Mouse (Mus musculus): ENCODE results near the gene Frzb. TPM values are rescaled to one million over a fixed set of nuclear protein-coding genes. Genes with fewer than 3 reads are reported as not detected.
"Not testable (repeated sequence)": the region's sequence is repeated elsewhere in the genome, so short reads cannot be mapped to it uniquely, and the experiment has no call there.

Frzb gene
- polyA plus RNA-seq (2015; fragmentation: Nextera tagmentation; extraction: Ambion mirVana), result 1.1 and 1.2 TPM in 2 replicates

DNA sequence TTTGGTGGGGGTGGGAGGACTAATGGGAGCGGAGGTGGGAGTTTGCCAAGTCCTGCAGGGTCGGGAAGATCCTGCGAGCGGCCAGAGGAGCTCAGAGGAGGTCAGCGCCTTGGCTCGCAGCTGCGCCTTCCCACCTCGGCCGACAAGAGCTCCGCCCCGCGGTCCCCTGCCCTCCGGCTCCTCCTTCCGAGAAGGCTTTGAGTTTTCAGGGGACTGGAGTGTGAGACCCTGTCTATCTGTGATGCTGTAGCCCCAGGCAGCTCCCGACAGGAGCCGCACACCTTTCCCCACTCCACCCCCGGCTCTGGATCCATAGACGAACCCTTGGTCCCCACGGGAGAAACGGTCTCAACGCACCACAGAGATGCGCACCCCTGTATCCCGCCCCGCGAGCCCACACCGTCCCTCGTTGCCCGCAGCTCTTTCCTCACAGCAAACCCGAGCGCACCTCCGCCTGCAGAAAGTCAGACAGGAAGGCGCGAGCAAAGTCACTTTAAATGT lies at the start of gene Frzb:
Gene Frzb (minus strand): TSS at position 335 of the 501 bp plus-strand sequence.
- under 1% methylated on average over 33 of the region's 33 CpGs for WGBS
- TF ChIP-seq CTCF (IDR thresholded peaks at IDR 0.05; ENCODE audit: low read depth), result no peak
- peak within 1 kb of the TSS; percentile 26 for H3K9ac ChIP-seq (ENCODE audit: low read depth, low read length)
- no peaks in the 10 kb centered on the region; the same call in 1 of the 2 replicates for H3K4me1 ChIP-seq (replicated peaks; ENCODE audit: control insufficient read depth, insufficient read depth, low read length)
- peak within 1 kb of the TSS; percentile 55 for H3K4me3 ChIP-seq (ENCODE audit: low read depth, low read length)
- H3K9me3 ChIP-seq (ENCODE audit: control insufficient read depth), result no peaks in the 10 kb centered on the region
- no peaks in the 10 kb centered on the region for H3K36me3 ChIP-seq (ENCODE audit: control insufficient read depth, insufficient read depth)
- H3K27ac ChIP-seq (ENCODE audit: low read depth, low read length), result no peak within 1 kb of the TSS
- H3K27me3 ChIP-seq (replicated peaks; ENCODE audit: control insufficient read depth, insufficient read depth, low read length), result 0 out of 2 replicates have a peak, but pooled peaks cover 11% of the 10 kb centered on the region
- peak; percentile 22; the same call in 1 of the 2 replicates for ATAC-seq
- peak within 1 kb of the TSS; percentile 99 for H3K4me2 ChIP-seq (replicated peaks; ENCODE audit: low read depth)

GRCm38 (mm10) chr2:80495304-80495703 lies 47.9 kb upstream of the Frzb start:
- H3K9ac ChIP-seq (ENCODE audit: low read depth, low read length); H3K4me2 ChIP-seq (replicated peaks; ENCODE audit: low read depth); H3K27me3 ChIP-seq (replicated peaks; ENCODE audit: control insufficient read depth, insufficient read depth, low read length); H3K4me1 ChIP-seq (replicated peaks; ENCODE audit: control insufficient read depth, insufficient read depth, low read length); H3K4me3 ChIP-seq (ENCODE audit: low read depth, low read length); ATAC-seq; H3K9me3 ChIP-seq (ENCODE audit: control insufficient read depth); H3K27ac ChIP-seq (ENCODE audit: low read depth, low read length); H3K36me3 ChIP-seq (ENCODE audit: control insufficient read depth, insufficient read depth): not testable (repeated sequence)
- WGBS, result 81% methylated on average over 7 of the region's 7 CpGs

- no peaks in the 10 kb centered on the region for H3K9me3 ChIP-seq (ENCODE audit: control insufficient read depth)
- no peak overlapping the region for H3K27ac ChIP-seq (ENCODE audit: low read depth, low read length)
- H3K4me2 ChIP-seq (replicated peaks; ENCODE audit: low read depth), result no peak overlapping the region
- H3K36me3 ChIP-seq (ENCODE audit: control insufficient read depth, insufficient read depth), result no peaks in the 10 kb centered on the region
- H3K4me1 ChIP-seq (replicated peaks; ENCODE audit: control insufficient read depth, insufficient read depth, low read length), result no peaks in the 10 kb centered on the region
- H3K9ac ChIP-seq (ENCODE audit: low read depth, low read length), result no peak overlapping the region
- H3K4me3 ChIP-seq (ENCODE audit: low read depth, low read length), result no peak overlapping the region
- 65% methylated on average over 5 of the region's 5 CpGs for WGBS
- TF ChIP-seq CTCF (IDR thresholded peaks at IDR 0.05; ENCODE audit: low read depth), result no peak
- no peaks in the 10 kb centered on the region for H3K27me3 ChIP-seq (replicated peaks; ENCODE audit: control insufficient read depth, insufficient read depth, low read length)
- no peak for ATAC-seq
Measured at GRCm38 (mm10) chr2:80486851-80487250, 39.4 kb upstream of the Frzb start.

DNA sequence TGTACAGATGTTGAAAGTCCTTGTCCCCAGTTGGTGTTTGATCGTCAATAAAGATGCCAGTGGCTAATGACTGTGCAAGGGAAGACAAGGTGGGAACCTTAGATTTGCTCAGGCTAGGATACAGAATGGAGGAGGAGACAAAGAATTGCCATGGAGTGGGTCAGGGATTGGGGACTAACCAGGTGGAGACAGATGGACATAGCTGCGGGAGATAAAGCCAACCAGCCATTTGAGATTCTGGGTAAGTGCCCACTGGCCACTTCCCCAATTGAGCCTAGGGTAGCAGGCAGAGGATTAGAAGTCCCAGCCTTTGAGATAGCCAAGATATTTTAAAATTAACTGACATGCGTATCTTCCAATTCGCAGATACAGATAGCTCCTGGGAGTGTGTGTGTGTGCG lies 37.5 kb upstream of the Frzb start:
- Histone ChIP-seq H3K4me1 (replicated peaks; ENCODE audit: control insufficient read depth, insufficient read depth, low read length) (no peaks in the 10 kb centered on the region), H3K36me3 (ENCODE audit: control insufficient read depth, insufficient read depth) (no peaks in the 10 kb centered on the region), H3K27ac (ENCODE audit: low read depth, low read length) (no peak overlapping the region), H3K4me3 (ENCODE audit: low read depth, low read length) (no peak overlapping the region), H3K4me2 (replicated peaks; ENCODE audit: low read depth) (no peak overlapping the region), H3K27me3 (replicated peaks; ENCODE audit: control insufficient read depth, insufficient read depth, low read length) (no peaks in the 10 kb centered on the region), H3K9ac (ENCODE audit: low read depth, low read length) (no peak overlapping the region), H3K9me3 (ENCODE audit: control insufficient read depth) (no peaks in the 10 kb centered on the region)
- whole genome bisulfite sequencing, result 91% methylated on average over 5 of the region's 5 CpGs
- no peak for TF ChIP-seq CTCF (IDR thresholded peaks at IDR 0.05; ENCODE audit: low read depth)
- ATAC-seq, result no peak

GRCm38 (mm10) chr2:80475831-80476230 lies 28.4 kb upstream of the Frzb start:
- no peak for ATAC-seq
- no peaks in the 10 kb centered on the region for H3K9me3 ChIP-seq (ENCODE audit: control insufficient read depth)
- no peak overlapping the region for H3K9ac ChIP-seq (ENCODE audit: low read depth, low read length)
- H3K4me3 ChIP-seq (ENCODE audit: low read depth, low read length), result no peak overlapping the region
- no peaks in the 10 kb centered on the region for H3K27me3 ChIP-seq (replicated peaks; ENCODE audit: control insufficient read depth, insufficient read depth, low read length)
- TF ChIP-seq CTCF (IDR thresholded peaks at IDR 0.05; ENCODE audit: low read depth), result no peak
- 0 out of 2 replicates have a peak, but pooled peaks cover 2% of the 10 kb centered on the region for H3K4me1 ChIP-seq (replicated peaks; ENCODE audit: control insufficient read depth, insufficient read depth, low read length)
- no peaks in the 10 kb centered on the region for H3K36me3 ChIP-seq (ENCODE audit: control insufficient read depth, insufficient read depth)
- no peak overlapping the region for H3K4me2 ChIP-seq (replicated peaks; ENCODE audit: low read depth)
- no peak overlapping the region for H3K27ac ChIP-seq (ENCODE audit: low read depth, low read length)
- 48% methylated on average over 1 of the region's 1 CpGs for WGBS

- WGBS, result 40% methylated on average over 5 of the region's 5 CpGs
- ATAC-seq, result peak; percentile 41; the same call in 1 of the 2 replicates
Measured at GRCm38 (mm10) chr2:80474247-80474796, 26.9 kb upstream of the Frzb start.

More at GRCm38 (mm10) chr2:80474247-80474796, 26.9 kb upstream of the Frzb start:
- 0 out of 2 replicates have a peak, but pooled peaks cover 2% of the 10 kb centered on the region for H3K4me1 ChIP-seq (replicated peaks; ENCODE audit: control insufficient read depth, insufficient read depth, low read length)
- H3K9ac ChIP-seq (ENCODE audit: low read depth, low read length), result no peak overlapping the region
- H3K4me3 ChIP-seq (ENCODE audit: low read depth, low read length), result no peak overlapping the region
- H3K9me3 ChIP-seq (ENCODE audit: control insufficient read depth), result no peaks in the 10 kb centered on the region
- no peaks in the 10 kb centered on the region for H3K36me3 ChIP-seq (ENCODE audit: control insufficient read depth, insufficient read depth)
- no peak overlapping the region; the same call in 1 of the 2 replicates for H3K4me2 ChIP-seq (replicated peaks; ENCODE audit: low read depth)
- no peaks in the 10 kb centered on the region for H3K27me3 ChIP-seq (replicated peaks; ENCODE audit: control insufficient read depth, insufficient read depth, low read length)
- TF ChIP-seq CTCF (IDR thresholded peaks at IDR 0.05; ENCODE audit: low read depth), result no peak
- no peak overlapping the region for H3K27ac ChIP-seq (ENCODE audit: low read depth, low read length)
